Mouse (Mus musculus): ENCODE data around the gene Pds5b. TPM values are rescaled to one million over a fixed set of nuclear protein-coding genes. Genes with fewer than 3 reads are reported as not detected.
"Not testable (repeated sequence)": the region's sequence is repeated elsewhere in the genome, so short reads cannot be mapped to it uniquely, and the experiment has no call there.

Gene Pds5b
- polyA plus RNA-seq, 1 experiment from 2014 or later = 49.3 TPM

DNA sequence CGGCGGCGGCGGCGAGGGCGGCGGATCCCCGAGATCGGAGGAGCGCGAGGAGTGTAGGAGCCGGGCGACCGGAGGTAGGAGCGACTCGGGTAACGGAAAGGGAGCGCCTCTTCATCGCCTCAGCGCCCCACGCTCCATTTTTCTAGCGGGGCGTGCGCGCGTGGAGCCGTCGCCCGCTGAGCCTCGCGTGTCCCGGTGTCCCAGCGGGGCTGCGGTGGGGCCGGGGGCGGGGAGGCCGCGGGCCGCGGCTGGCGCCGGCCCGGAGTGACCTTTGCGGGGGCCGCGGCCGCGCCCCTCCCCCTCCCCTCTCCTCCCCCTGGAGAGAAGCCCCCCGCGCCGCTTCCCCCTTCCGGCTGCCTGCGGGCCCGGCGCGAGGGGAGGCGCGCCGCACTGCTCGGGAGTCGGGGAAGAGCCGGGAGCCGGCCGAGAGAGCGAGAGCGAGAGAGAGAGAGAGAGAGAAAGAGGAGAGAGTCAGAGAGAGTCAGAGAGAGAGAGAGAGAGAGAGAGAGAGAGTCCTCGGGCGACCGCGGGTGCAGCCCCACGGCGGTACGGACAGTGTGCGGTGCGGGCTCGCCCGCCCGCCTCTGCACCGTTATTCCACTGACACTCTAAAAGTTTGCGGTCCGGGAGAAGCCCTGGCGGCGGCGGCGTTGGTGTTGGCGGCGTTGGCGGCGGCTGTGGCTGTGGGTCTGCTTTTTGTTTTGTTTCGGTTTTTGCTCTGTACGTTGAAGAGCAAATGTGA lies 512 bp downstream of the Pds5b start:
- under 1% methylated on average over 68 of the region's 91 CpGs for WGBS
- H3K4me2 ChIP-seq = peak overlapping the region; percentile 55
- ATAC-seq (ENCODE audit: low FRiP score) (peak; percentile 68), DNase-seq (ENCODE audit: low spot score, missing footprints) (peak; percentile 92)
- peak overlapping the region; percentile 96 for H3K9ac ChIP-seq (ENCODE audit: low read length)
- H3K4me3 ChIP-seq (ENCODE audit: low read depth, low read length) = peak overlapping the region; percentile 88
- peak overlapping the region; percentile 96 for H3K27ac ChIP-seq (ENCODE audit: low read depth, low read length)
- H3K27me3 ChIP-seq (ENCODE audit: control insufficient read depth, insufficient read depth, low read length) = no peaks in the 10 kb centered on the region
- H3K9me3 ChIP-seq (ENCODE audit: control insufficient read depth, low read length) = no peaks in the 10 kb centered on the region
- peaks cover 9% of the 10 kb centered on the region for H3K4me1 ChIP-seq (ENCODE audit: control insufficient read depth, insufficient read depth, low read length)
- no peaks in the 10 kb centered on the region for H3K36me3 ChIP-seq (ENCODE audit: control insufficient read depth, insufficient read depth, low read length)

DNA sequence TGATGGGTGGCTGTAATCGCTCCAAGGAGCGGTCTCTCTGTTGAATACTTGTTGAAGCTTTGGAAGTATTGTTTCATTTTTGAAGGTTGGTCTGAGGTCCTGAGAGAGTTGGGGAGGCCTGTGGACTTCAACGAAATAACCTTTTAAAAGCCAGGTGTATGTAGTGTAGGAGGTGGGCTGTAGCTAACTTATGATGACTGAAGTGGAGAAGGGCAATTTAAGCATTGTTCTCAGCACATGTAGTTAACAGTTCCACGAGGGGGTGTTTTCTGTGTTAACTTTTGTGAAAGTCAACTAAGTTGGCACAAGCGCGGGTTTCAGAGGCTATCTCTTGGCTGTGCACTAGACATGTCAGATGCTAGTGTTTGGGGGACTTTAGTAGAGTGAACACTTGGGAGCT lies 1.3 kb downstream of the Pds5b start:
- H3K9me3 ChIP-seq (ENCODE audit: control insufficient read depth, low read length) = no peaks in the 10 kb centered on the region
- peaks cover 9% of the 10 kb centered on the region for H3K4me1 ChIP-seq (ENCODE audit: control insufficient read depth, insufficient read depth, low read length)
- no peak overlapping the region for H3K27ac ChIP-seq (ENCODE audit: low read depth, low read length)
- peak; percentile 88 for DNase-seq (ENCODE audit: low spot score, missing footprints)
- peak overlapping the region; percentile 96 for H3K9ac ChIP-seq (ENCODE audit: low read length)
- H3K27me3 ChIP-seq (ENCODE audit: control insufficient read depth, insufficient read depth, low read length) = no peaks in the 10 kb centered on the region
- no peaks in the 10 kb centered on the region for H3K36me3 ChIP-seq (ENCODE audit: control insufficient read depth, insufficient read depth, low read length)
- no peak for ATAC-seq (ENCODE audit: low FRiP score)
- H3K4me3 ChIP-seq (ENCODE audit: low read depth, low read length) = peak overlapping the region; percentile 88
- H3K4me2 ChIP-seq = peak overlapping the region; percentile 55
- WGBS = 63% methylated on average over 6 of the region's 6 CpGs

DNA sequence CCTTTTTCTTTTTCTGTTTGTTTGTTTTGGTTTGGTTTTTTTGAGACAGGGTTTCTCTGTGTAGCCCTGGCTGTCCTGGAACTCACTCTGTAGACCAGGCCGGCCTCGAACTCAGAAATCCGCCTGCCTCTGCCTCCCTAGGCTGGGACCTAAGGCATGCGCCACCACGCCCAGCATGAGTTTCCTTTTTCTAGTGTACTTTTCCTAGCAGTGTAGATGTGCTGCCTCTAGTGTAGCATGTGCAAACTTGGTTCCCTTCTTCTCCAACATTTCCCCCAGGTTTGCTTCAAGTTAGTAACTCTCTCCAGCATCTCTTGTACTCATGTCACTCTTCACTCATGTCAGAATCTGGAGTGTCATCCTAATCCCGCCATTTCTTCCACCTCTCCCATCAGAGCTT lies 9.3 kb downstream of the Pds5b start:
- H3K27ac ChIP-seq (ENCODE audit: low read depth, low read length); H3K27me3 ChIP-seq (ENCODE audit: control insufficient read depth, insufficient read depth, low read length); H3K4me1 ChIP-seq (ENCODE audit: control insufficient read depth, insufficient read depth, low read length); H3K4me3 ChIP-seq (ENCODE audit: low read depth, low read length); H3K9ac ChIP-seq (ENCODE audit: low read length); DNase-seq (ENCODE audit: low spot score, missing footprints); ATAC-seq (ENCODE audit: low FRiP score); H3K4me2 ChIP-seq; H3K9me3 ChIP-seq (ENCODE audit: control insufficient read depth, low read length); H3K36me3 ChIP-seq (ENCODE audit: control insufficient read depth, insufficient read depth, low read length): not testable (repeated sequence)
- WGBS = 91% methylated on average over 6 of the region's 6 CpGs

DNA sequence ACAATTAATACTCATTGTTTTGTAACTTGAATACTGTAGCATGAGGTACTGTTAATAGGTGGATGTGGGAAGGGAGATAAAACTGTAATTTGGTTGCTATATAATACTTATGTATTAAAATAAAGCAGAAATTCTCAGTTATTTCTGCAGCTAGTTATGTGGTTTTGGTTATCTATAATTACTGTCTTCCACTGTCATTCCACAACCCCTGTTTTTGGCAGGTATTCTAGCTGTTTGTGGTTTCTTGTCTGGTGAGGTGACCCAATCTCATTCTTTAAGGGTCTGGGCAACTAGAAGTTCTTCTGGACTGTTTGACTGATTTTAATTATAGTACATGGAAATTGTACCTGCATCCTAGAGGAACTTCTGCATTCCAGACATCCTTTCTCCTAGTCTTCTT lies 17.1 kb downstream of the Pds5b start:
- H3K9ac ChIP-seq (ENCODE audit: low read length) = no peak overlapping the region
- ATAC-seq (ENCODE audit: low FRiP score) = no peak
- no peak overlapping the region for H3K27ac ChIP-seq (ENCODE audit: low read depth, low read length)
- no peak overlapping the region for H3K4me3 ChIP-seq (ENCODE audit: low read depth, low read length)
- H3K27me3 ChIP-seq (ENCODE audit: control insufficient read depth, insufficient read depth, low read length) = no peaks in the 10 kb centered on the region
- no peak overlapping the region for H3K4me2 ChIP-seq
- no peaks in the 10 kb centered on the region; the same call in 1 of the 2 replicates for H3K4me1 ChIP-seq (ENCODE audit: control insufficient read depth, insufficient read depth, low read length)
- H3K9me3 ChIP-seq (ENCODE audit: control insufficient read depth, low read length) = no peaks in the 10 kb centered on the region; the same call in 1 of the 2 replicates
- DNase-seq (ENCODE audit: low spot score, missing footprints) = peak; percentile 8
- H3K36me3 ChIP-seq (ENCODE audit: control insufficient read depth, insufficient read depth, low read length) = peaks cover 5% of the 10 kb centered on the region; the same call in 1 of the 2 replicates

DNA sequence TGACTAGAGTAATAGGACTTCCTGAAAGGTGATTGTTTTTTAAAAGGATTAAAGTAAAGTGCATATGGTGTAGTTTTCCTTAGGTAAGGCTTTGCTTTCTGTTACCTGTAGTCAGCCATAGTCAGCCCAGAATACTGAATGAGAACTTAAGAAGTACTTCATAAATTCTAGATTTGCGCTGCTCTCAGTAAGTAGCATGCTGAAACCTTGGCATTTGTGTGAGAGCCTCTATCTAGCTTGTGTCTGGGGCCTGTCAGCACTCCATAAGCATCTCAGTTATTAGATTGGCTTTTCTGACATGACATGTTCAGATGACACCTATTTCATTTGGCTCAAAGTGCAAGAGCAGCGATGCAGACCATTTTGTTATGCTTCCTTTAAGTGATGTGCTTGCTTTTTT lies 19.7 kb downstream of the Pds5b start:
- no peak overlapping the region for H3K9ac ChIP-seq (ENCODE audit: low read length)
- peaks cover 7% of the 10 kb centered on the region; the same call in 1 of the 2 replicates for H3K36me3 ChIP-seq (ENCODE audit: control insufficient read depth, insufficient read depth, low read length)
- H3K4me1 ChIP-seq (ENCODE audit: control insufficient read depth, insufficient read depth, low read length) = no peaks in the 10 kb centered on the region; the same call in 1 of the 2 replicates
- H3K27ac ChIP-seq (ENCODE audit: low read depth, low read length) = no peak overlapping the region
- H3K9me3 ChIP-seq (ENCODE audit: control insufficient read depth, low read length) = no peaks in the 10 kb centered on the region; the same call in 1 of the 2 replicates
- no peaks in the 10 kb centered on the region for H3K27me3 ChIP-seq (ENCODE audit: control insufficient read depth, insufficient read depth, low read length)
- 91% methylated on average over 2 of the region's 2 CpGs for WGBS
- ATAC-seq (ENCODE audit: low FRiP score) (no peak), DNase-seq (ENCODE audit: low spot score, missing footprints) (peak; percentile 81)
- H3K4me3 ChIP-seq (ENCODE audit: low read depth, low read length) = no peak overlapping the region
- no peak overlapping the region for H3K4me2 ChIP-seq

DNA sequence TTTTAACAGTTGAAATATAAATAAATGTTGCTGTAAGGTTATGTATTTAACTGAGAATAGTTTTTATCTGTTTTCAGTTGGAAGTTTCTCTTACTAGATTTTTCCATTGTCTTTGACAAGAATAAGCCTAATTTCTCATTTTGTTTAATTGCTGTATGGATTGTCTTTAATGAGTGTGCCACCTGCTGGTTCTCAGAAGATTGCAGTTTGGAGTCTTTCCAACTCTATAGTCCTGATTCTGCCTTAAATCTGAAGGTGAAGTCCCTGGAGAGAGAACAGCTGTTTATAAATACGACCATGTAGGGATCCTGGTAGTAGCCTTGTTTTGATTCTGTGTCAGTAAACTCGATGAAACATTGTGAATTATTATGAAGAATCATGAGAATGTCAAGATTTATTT lies 29.2 kb downstream of the Pds5b start:
- DNase-seq (ENCODE audit: low spot score, missing footprints) (peak; percentile 56), ATAC-seq (ENCODE audit: low FRiP score) (no peak)
- no peaks in the 10 kb centered on the region for H3K9me3 ChIP-seq (ENCODE audit: control insufficient read depth, low read length)

DNA sequence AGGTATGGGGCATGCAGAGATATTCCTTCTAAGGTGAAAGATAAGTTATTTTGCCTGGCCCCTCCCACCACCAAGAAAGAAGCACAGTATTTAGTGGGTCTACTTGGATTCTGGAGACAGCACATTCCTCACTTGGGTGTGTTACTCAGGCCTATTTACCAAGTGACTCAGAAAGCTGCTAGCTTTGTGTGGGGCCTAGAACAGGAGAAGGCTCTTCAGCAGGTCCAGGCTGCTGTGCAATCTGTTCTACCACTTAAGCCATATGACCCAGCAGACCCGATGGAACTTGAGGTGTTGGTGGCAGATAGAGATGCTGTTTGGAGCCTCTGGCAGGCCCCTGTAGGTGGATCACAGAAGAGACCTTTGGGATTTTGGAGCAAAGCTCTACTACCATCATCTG lies 33.1 kb downstream of the Pds5b start:
- H3K4me1 ChIP-seq (ENCODE audit: control insufficient read depth, insufficient read depth, low read length); H3K4me2 ChIP-seq; H3K4me3 ChIP-seq (ENCODE audit: low read depth, low read length); H3K9me3 ChIP-seq (ENCODE audit: control insufficient read depth, low read length); H3K27ac ChIP-seq (ENCODE audit: low read depth, low read length); H3K27me3 ChIP-seq (ENCODE audit: control insufficient read depth, insufficient read depth, low read length); H3K36me3 ChIP-seq (ENCODE audit: control insufficient read depth, insufficient read depth, low read length); ATAC-seq (ENCODE audit: low FRiP score); H3K9ac ChIP-seq (ENCODE audit: low read length): not testable (repeated sequence)
- peak; percentile 60 for DNase-seq (ENCODE audit: low spot score, missing footprints)
- 83% methylated on average over 1 of the region's 1 CpGs for WGBS

More for the DNA sequence above, 29.2 kb downstream of the Pds5b start:
- peaks cover 2% of the 10 kb centered on the region; the same call in 1 of the 2 replicates for H3K36me3 ChIP-seq (ENCODE audit: control insufficient read depth, insufficient read depth, low read length)
- no peak overlapping the region for H3K4me3 ChIP-seq (ENCODE audit: low read depth, low read length)
- H3K27me3 ChIP-seq (ENCODE audit: control insufficient read depth, insufficient read depth, low read length) = no peaks in the 10 kb centered on the region
- H3K9ac ChIP-seq (ENCODE audit: low read length) = no peak overlapping the region
- WGBS = 78% methylated on average over 2 of the region's 2 CpGs
- no peak overlapping the region for H3K4me2 ChIP-seq
- no peak overlapping the region for H3K27ac ChIP-seq (ENCODE audit: low read depth, low read length)
- no peaks in the 10 kb centered on the region for H3K4me1 ChIP-seq (ENCODE audit: control insufficient read depth, insufficient read depth, low read length)

DNA sequence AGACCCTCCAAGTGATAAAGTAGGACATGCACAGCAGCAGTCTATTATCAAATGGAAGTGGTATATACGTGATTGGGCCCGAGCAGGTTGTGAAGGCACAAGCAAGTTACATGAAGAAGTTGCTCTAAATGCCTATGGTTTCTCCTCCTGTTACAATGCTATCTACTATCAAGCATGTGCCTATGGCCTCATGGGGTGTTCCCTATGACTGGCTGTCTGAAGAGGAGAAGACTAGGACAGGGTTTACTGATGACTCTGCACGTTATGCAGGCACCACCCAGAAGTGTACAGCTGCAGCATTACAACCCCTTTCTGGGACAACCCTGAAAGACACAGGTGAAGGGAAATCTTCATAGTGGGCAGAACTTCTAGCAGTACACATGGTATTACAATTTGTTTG lies 33.6 kb downstream of the Pds5b start:
- H3K4me3 ChIP-seq (ENCODE audit: low read depth, low read length); H3K4me1 ChIP-seq (ENCODE audit: control insufficient read depth, insufficient read depth, low read length); H3K9me3 ChIP-seq (ENCODE audit: control insufficient read depth, low read length); DNase-seq (ENCODE audit: low spot score, missing footprints); H3K36me3 ChIP-seq (ENCODE audit: control insufficient read depth, insufficient read depth, low read length); H3K4me2 ChIP-seq; H3K27me3 ChIP-seq (ENCODE audit: control insufficient read depth, insufficient read depth, low read length); H3K27ac ChIP-seq (ENCODE audit: low read depth, low read length); ATAC-seq (ENCODE audit: low FRiP score); H3K9ac ChIP-seq (ENCODE audit: low read length): not testable (repeated sequence)
- WGBS = 97% methylated on average over 3 of the region's 3 CpGs

DNA sequence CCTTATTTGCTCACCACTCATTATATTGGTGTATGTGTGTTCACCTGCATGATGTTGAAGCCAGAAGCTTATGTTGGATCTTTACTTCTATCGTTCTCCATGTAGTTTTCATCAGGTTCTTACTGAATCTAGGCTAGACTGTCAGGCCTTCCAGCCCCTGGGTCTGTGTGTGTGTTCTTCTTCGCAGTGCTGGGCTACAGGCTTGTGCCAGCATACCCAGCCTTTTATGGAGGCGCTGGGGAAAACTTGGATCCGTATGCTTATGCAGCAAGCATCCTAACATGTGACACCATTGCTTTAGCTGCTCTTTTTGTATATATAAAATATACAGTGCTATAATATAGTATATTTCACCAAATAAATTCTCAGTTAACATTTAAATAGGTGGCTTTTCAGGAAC lies 38.0 kb downstream of the Pds5b start:
- Histone ChIP-seq H3K4me2 (no peak overlapping the region), H3K9ac (ENCODE audit: low read length) (no peak overlapping the region), H3K27ac (ENCODE audit: low read depth, low read length) (no peak overlapping the region), H3K36me3 (ENCODE audit: control insufficient read depth, insufficient read depth, low read length) (no peaks in the 10 kb centered on the region), H3K9me3 (ENCODE audit: control insufficient read depth, low read length) (no peaks in the 10 kb centered on the region), H3K4me1 (ENCODE audit: control insufficient read depth, insufficient read depth, low read length) (no peaks in the 10 kb centered on the region), H3K27me3 (ENCODE audit: control insufficient read depth, insufficient read depth, low read length) (no peaks in the 10 kb centered on the region), H3K4me3 (ENCODE audit: low read depth, low read length) (no peak overlapping the region)
- DNase-seq (ENCODE audit: low spot score, missing footprints) (no peak), ATAC-seq (ENCODE audit: low FRiP score) (no peak)
- 97% methylated on average over 4 of the region's 4 CpGs for WGBS

Measured in midbrain, embryonic 11.5 days (tissue).